Mouse (Mus musculus) testis, adult 2 months (tissue): ENCODE measurements around the gene Tmcc3.

Experiments
- CTCF ChIP-seq: fragments of 200-500 bp; IDR thresholded peaks from 2 replicates; pipeline ENCODE4 v1.5.1; 2012; ENCODE audit warnings: low read depth, mild to moderate bottlenecking, inconsistent platforms, low read length, moderate library complexity; ENCODE audit not compliant: control insufficient read depth, insufficient read depth, insufficient replicate concordance
- POLR2A ChIP-seq: fragments of 200-500 bp; IDR thresholded peaks from 2 replicates; pipeline ENCODE4 v1.6.1; 2012; ENCODE audit warnings: low read depth, mild to moderate bottlenecking, inconsistent platforms, low read length, moderate library complexity; ENCODE audit not compliant: control insufficient read depth

- no peak for TF ChIP-seq CTCF
- TF ChIP-seq POLR2A: no peak
These were observed 41.4 kb downstream of the Tmcc3 start for GRCm38 (mm10) chr10:94352877-94353853.
